Mouse (Mus musculus): Measurements from ENCODE around the gene Slc7a5.
A peak's percentile ranks its signal among the peaks of the same experiment; 100 is the strongest.

DNA sequence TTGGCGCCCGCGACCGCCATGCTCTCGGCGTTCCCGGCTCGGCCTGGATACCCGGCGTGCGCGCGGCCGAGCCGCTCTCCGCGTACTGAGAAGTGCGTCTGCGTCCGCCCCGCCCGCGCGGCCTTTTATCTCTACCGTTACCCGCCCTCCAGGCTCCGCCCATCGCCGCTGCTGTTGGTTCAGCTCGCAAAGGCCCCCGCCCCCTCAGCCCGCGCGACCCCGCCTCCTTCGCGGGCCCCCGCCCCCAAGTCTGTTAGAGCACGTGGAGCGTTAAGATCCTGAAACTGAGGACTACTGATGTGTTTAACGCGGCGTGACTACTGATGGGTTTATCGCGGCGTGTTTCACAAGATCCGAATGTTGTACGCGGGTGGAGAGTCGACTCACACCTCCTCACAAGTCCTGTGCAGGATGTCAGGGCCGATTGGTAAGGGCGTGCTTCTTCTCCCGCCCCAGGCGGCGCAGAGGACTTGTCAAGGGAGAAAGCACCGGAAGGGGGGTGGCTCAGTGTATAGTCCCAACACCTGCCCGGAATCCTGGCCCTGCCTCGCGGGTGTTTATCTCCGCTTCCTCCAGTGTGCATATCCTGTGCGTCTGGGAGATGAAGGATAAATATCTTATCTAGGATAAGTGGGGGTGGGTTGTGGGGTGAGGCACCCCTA is at the start of gene Slc7a5:
- peak; percentile 54; the same call in 1 of the 2 replicates for TF ChIP-seq POLR2A (IDR thresholded peaks at IDR 0.05; ENCODE audit: borderline replicate concordance, low read depth, low read length)
- TF ChIP-seq CTCF (IDR thresholded peaks at IDR 0.05; ENCODE audit: low read depth, low read length), result no peak

Data from bone marrow macrophage, adult 2 months (primary cell).